Mouse (Mus musculus): ENCODE data around the gene Fgd3.

The Fgd3 gene

DNA sequence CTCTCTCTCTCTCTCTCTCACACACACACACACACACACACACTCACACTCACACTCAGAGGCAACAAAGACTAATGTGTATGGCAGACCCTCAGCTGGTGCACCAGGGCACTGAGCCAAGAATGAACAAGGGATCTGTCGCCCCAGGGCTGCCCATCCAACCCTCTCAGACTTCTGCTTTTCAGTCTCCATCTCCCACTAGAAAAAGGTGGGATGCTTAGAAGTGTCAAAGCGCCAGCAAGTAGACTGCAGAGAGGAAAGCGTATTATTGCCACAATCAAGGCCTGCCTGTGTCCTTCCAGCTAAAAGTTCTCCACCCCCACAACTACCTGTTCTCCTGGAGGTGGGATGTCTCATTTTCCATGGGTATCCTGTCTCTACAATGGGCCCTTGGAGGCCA is 105.7 kb downstream of the Fgd3 start:
- DNase-seq = no peak

DNA sequence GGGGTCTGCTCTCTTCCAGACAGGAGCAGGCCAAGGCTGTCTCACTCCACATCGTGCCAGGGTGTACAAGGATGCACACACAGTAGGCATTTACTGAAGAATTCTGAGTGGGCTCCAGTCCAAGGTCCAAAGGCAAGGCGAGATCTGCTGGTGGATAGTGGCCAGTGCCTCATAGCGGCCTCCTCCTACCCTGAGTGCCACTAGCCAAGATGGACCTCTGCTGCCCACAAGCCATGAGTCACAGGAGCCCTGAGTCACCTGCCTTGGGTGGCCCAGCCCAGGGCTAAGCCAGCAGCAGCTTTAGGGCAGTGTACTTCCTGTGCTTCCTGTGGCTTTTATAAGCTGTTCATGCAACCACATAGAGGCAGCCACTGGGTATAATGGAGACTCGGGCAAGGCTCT is 106.6 kb downstream of the Fgd3 start:
- DNase-seq = peak; percentile 47 to 60

DNA sequence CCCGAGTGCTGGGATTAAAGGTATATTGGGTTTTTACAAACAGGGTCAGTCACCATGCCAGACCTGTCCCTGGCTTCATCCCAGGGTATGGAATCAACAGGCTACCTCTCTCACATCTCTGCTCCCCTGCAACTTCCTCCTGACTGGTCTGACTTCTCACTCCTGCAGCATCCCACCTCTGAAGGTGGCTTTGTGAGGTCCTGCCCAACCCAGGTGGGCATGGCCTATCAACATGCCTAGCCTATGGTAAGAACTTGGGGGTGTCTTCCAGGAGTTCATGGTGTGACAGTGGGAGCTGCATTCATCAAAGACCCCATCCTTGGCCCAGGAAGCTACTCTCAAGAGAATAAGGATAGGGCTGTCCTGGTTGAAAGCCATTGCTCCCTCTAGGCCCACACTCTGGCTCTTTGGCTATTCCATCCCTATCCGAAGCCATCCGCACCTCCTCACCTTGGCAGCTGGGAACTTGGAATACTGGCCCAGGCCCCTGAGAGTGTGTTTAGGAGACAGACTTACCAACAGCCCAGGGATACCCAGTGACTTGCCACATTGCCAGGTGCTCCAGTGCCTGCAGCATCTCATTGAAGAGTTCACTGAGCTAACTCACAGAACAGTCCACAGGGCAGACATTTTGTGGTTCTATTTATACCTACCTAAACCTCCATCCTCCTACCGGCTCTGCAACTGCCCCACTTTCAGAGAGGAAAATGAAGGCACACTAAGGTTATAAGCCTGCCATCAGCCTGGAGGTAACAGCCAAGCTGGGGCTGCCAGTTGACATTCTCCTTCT is 107.2 kb downstream of the Fgd3 start:
- no peak for DNase-seq
